Mouse (Mus musculus) MEL (cell line): ENCODE results near the gene Magt1. TPM values are rescaled to one million over a fixed set of nuclear protein-coding genes. Genes with fewer than 3 reads are reported as not detected.

Experiments
- DNase-seq: peaks from one replicate; pipeline ENCODE4 v3.0.0; 2011; ENCODE audit warnings: low read depth, low spot score
- H3K27ac ChIP-seq: 2 replicates; pipeline ENCODE4 v1.5.1; 2012; ENCODE audit warnings: low read depth, mild to moderate bottlenecking, control low read depth, low read length, moderate library complexity; ENCODE audit not compliant: control insufficient read depth
- H3K27me3 ChIP-seq, 2 experiments: fragments of 150-350 bp in 1 of 2; sonication (generic) in 1 of 2; 2 replicates each; pipeline ENCODE4 v1.6.1; 2012; ENCODE audit warnings: low read length in 2 of 2, mild to moderate bottlenecking in 2 of 2, improper control_type of control experiment in 1 of 2, moderate library complexity in 1 of 2; ENCODE audit not compliant: insufficient read depth in 2 of 2, control insufficient read depth in 1 of 2
- H3K36me3 ChIP-seq, 2 experiments: 2 replicates each; pipeline ENCODE4 v1.6.1; 2012 to 2014; ENCODE audit warnings: low read length in 2 of 2, improper control_type of control experiment in 1 of 2, inconsistent platforms in 1 of 2, mild to moderate bottlenecking in 1 of 2; ENCODE audit not compliant: insufficient read depth in 2 of 2, control insufficient read depth in 1 of 2
- H3K4me1 ChIP-seq, 2 experiments: fragments of 150-350 bp in 1 of 2; sonication (generic) in 1 of 2; 2 replicates each; pipeline ENCODE4 v1.6.1; 2012; ENCODE audit warnings: low read length in 2 of 2, improper control_type of control experiment in 1 of 2, mild to moderate bottlenecking in 1 of 2; ENCODE audit not compliant: insufficient read depth in 2 of 2, control insufficient read depth in 1 of 2
- H3K4me3 ChIP-seq, 2 experiments: fragments of 150-350 bp in 1 of 2; sonication (generic) in 1 of 2; 2 replicates each; pipeline ENCODE4 v1.5.1; 2012; ENCODE audit warnings: low read depth in 2 of 2, low read length in 2 of 2, mild to moderate bottlenecking in 2 of 2, moderate library complexity in 2 of 2, control low read depth in 1 of 2, improper control_type of control experiment in 1 of 2; ENCODE audit not compliant: control insufficient read depth in 1 of 2, insufficient read depth in 1 of 2
- H3K79me2 ChIP-seq: 2 replicates; pipeline ENCODE4 v1.6.1; 2012; ENCODE audit warnings: mild to moderate bottlenecking, low read length, moderate library complexity; ENCODE audit not compliant: control insufficient read depth, poor library complexity, insufficient read depth
- H3K9ac ChIP-seq: 2 replicates; pipeline ENCODE4 v1.6.1; 2012; ENCODE audit warnings: low read depth, mild to moderate bottlenecking, control low read depth, low read length, moderate library complexity; ENCODE audit not compliant: control insufficient read depth, poor library complexity, severe bottlenecking
- H3K9me3 ChIP-seq: fragments of 150-350 bp; sonication (generic); replicated peaks from 2 replicates; pipeline ENCODE4 v1.6.1; 2012; ENCODE audit warnings: mild to moderate bottlenecking, low read length, improper control_type of control experiment, moderate library complexity; ENCODE audit not compliant: insufficient read depth
- BHLHE40 ChIP-seq: IDR thresholded peaks from 2 replicates; pipeline ENCODE4 v1.6.1; 2012; ENCODE audit warnings: low read depth, mild to moderate bottlenecking, inconsistent platforms, low read length, improper control_type of control experiment, borderline replicate concordance
- CHD1 ChIP-seq: IDR thresholded peaks from 2 replicates; pipeline ENCODE4 v1.6.1; 2012; ENCODE audit warnings: low read depth, mild to moderate bottlenecking, inconsistent platforms, low read length, improper control_type of control experiment
- CHD2 ChIP-seq: IDR thresholded peaks from 2 replicates; pipeline ENCODE4 v1.6.1; 2011; ENCODE audit warnings: low read length, improper control_type of control experiment
- CTCF ChIP-seq, 3 experiments: IDR thresholded peaks in 2 of 3; conservative IDR thresholded peaks in 1 of 3; 2 replicates each; pipeline ENCODE4 v1.5.1; 2011 to 2012; ENCODE audit warnings: low read length in 3 of 3, low read depth in 2 of 3, mild to moderate bottlenecking in 2 of 3, improper control_type of control experiment in 1 of 3, inconsistent platforms in 1 of 3, mixed read lengths in 1 of 3, moderate library complexity in 1 of 3; ENCODE audit not compliant: control insufficient read depth in 1 of 3, insufficient read depth in 1 of 3, poor library complexity in 1 of 3, severe bottlenecking in 1 of 3
- E2F4 ChIP-seq: IDR thresholded peaks from 2 replicates; pipeline ENCODE4 v1.6.1; 2011; ENCODE audit warnings: low read depth, low read length, improper control_type of control experiment, borderline replicate concordance
- ELF1 ChIP-seq: IDR thresholded peaks from 2 replicates; pipeline ENCODE4 v1.6.1; 2014; ENCODE audit warnings: low read depth, mild to moderate bottlenecking, inconsistent platforms, low read length, improper control_type of control experiment, moderate library complexity
- EP300 ChIP-seq, 2 experiments: IDR thresholded peaks; 2 replicates each; pipeline ENCODE4 v1.6.1; 2011; ENCODE audit warnings: improper control_type of control experiment in 2 of 2, low read length in 2 of 2, low read depth in 1 of 2, mild to moderate bottlenecking in 1 of 2
- ETS1 ChIP-seq: IDR thresholded peaks from 2 replicates; pipeline ENCODE4 v1.6.1; 2012; ENCODE audit warnings: low read depth, mild to moderate bottlenecking, inconsistent platforms, low read length, improper control_type of control experiment, moderate library complexity
- GABPA ChIP-seq: IDR thresholded peaks from 2 replicates; pipeline ENCODE4 v1.6.1; 2012; ENCODE audit warnings: low read depth, mild to moderate bottlenecking, inconsistent platforms, low read length, improper control_type of control experiment, moderate library complexity
- GATA1 ChIP-seq: IDR thresholded peaks from 2 replicates; pipeline ENCODE4 v1.6.1; 2011; ENCODE audit warnings: low read depth, low read length, improper control_type of control experiment
- HCFC1 ChIP-seq: IDR thresholded peaks from 2 replicates; pipeline ENCODE4 v1.6.1; 2012; ENCODE audit warnings: low read depth, mild to moderate bottlenecking, inconsistent platforms, low read length, improper control_type of control experiment, moderate library complexity
- JUND ChIP-seq: IDR thresholded peaks from 2 replicates; pipeline ENCODE4 v1.6.1; 2011; ENCODE audit warnings: low read depth, mild to moderate bottlenecking, improper control_type of control experiment, low read length
- KAT2A ChIP-seq: conservative IDR thresholded peaks from 2 replicates; pipeline ENCODE4 v1.6.1; 2012; ENCODE audit warnings: low read depth, low read length, improper control_type of control experiment, inconsistent platforms
- MAFK ChIP-seq: IDR thresholded peaks from 2 replicates; pipeline ENCODE4 v1.6.1; 2011; ENCODE audit warnings: low read depth, mild to moderate bottlenecking, low read length, improper control_type of control experiment, borderline replicate concordance
- MAX ChIP-seq: IDR thresholded peaks from 2 replicates; pipeline ENCODE4 v1.6.1; 2011; ENCODE audit warnings: low read length, improper control_type of control experiment
- MAZ ChIP-seq: IDR thresholded peaks from 2 replicates; pipeline ENCODE4 v1.6.1; 2012; ENCODE audit warnings: low read depth, mild to moderate bottlenecking, inconsistent platforms, low read length, improper control_type of control experiment
- MEF2A ChIP-seq: IDR thresholded peaks from 2 replicates; pipeline ENCODE4 v1.6.1; 2014; ENCODE audit warnings: low read depth, mild to moderate bottlenecking, inconsistent platforms, low read length, improper control_type of control experiment; ENCODE audit not compliant: poor library complexity, insufficient replicate concordance, severe bottlenecking; ENCODE audit errors: extremely low read depth
- MXI1 ChIP-seq: IDR thresholded peaks from 2 replicates; pipeline ENCODE4 v1.6.1; 2011; ENCODE audit warnings: mild to moderate bottlenecking, low read depth, low read length, improper control_type of control experiment
- MYB ChIP-seq: IDR thresholded peaks from 2 replicates; pipeline ENCODE4 v1.6.1; 2011; ENCODE audit warnings: mild to moderate bottlenecking, low read depth, low read length, improper control_type of control experiment
- MYC ChIP-seq: IDR thresholded peaks from 2 replicates; pipeline ENCODE4 v1.6.1; 2011; ENCODE audit warnings: low read depth, mild to moderate bottlenecking, low read length, improper control_type of control experiment, moderate library complexity
- NELFE ChIP-seq: IDR thresholded peaks from 2 replicates; pipeline ENCODE4 v1.6.1; 2011; ENCODE audit warnings: low read depth, low read length, improper control_type of control experiment
- NRF1 ChIP-seq: IDR thresholded peaks from 2 replicates; pipeline ENCODE4 v1.6.1; 2014; ENCODE audit warnings: low read depth, mild to moderate bottlenecking, inconsistent platforms, low read length, improper control_type of control experiment, moderate library complexity; ENCODE audit not compliant: poor library complexity, insufficient read depth, severe bottlenecking
- POLR2A ChIP-seq, 2 experiments: IDR thresholded peaks; 2 replicates each; pipeline ENCODE4 v1.6.1; 2011 to 2012; ENCODE audit warnings: low read length in 2 of 2, mild to moderate bottlenecking in 2 of 2, control low read depth in 1 of 2, improper control_type of control experiment in 1 of 2, low read depth in 1 of 2, moderate library complexity in 1 of 2; ENCODE audit not compliant: control insufficient read depth in 1 of 2, insufficient read depth in 1 of 2, poor library complexity in 1 of 2
- POLR2AphosphoS2 ChIP-seq: IDR thresholded peaks from 2 replicates; pipeline ENCODE4 v1.6.1; 2011; ENCODE audit warnings: low read length, improper control_type of control experiment
- POLR2AphosphoS5 ChIP-seq: IDR thresholded peaks from 2 replicates; pipeline ENCODE4 v1.6.1; 2012; ENCODE audit warnings: low read depth, borderline replicate concordance, mild to moderate bottlenecking, inconsistent platforms, low read length, moderate library complexity, mixed read lengths
- RAD21 ChIP-seq: IDR thresholded peaks from 2 replicates; pipeline ENCODE4 v1.6.1; 2011; ENCODE audit warnings: mild to moderate bottlenecking, low read depth, low read length, improper control_type of control experiment
- RCOR1 ChIP-seq: IDR thresholded peaks from 2 replicates; pipeline ENCODE4 v1.6.1; 2012; ENCODE audit warnings: low read depth, mild to moderate bottlenecking, inconsistent platforms, low read length, improper control_type of control experiment
- SIN3A ChIP-seq: IDR thresholded peaks from 2 replicates; pipeline ENCODE4 v1.6.1; 2012; ENCODE audit warnings: low read length, improper control_type of control experiment, inconsistent platforms
- SMC3 ChIP-seq: IDR thresholded peaks from 2 replicates; pipeline ENCODE4 v1.6.1; 2011; ENCODE audit warnings: low read depth, low read length, improper control_type of control experiment
- TAL1 ChIP-seq: IDR thresholded peaks from 2 replicates; pipeline ENCODE4 v1.6.1; 2012; ENCODE audit warnings: mild to moderate bottlenecking, inconsistent platforms, low read length, moderate library complexity, mixed read lengths
- TBP ChIP-seq: IDR thresholded peaks from 2 replicates; pipeline ENCODE4 v1.8.0; 2011; ENCODE audit warnings: low read depth, low read length, improper control_type of control experiment
- TCF12 ChIP-seq: IDR thresholded peaks from 2 replicates; pipeline ENCODE4 v1.6.1; 2014; ENCODE audit warnings: low read depth, mild to moderate bottlenecking, inconsistent platforms, low read length, improper control_type of control experiment, moderate library complexity
- UBTF ChIP-seq: IDR thresholded peaks from 2 replicates; pipeline ENCODE4 v1.6.1; 2012; ENCODE audit warnings: low read depth, mild to moderate bottlenecking, inconsistent platforms, low read length, improper control_type of control experiment, moderate library complexity, borderline replicate concordance; ENCODE audit not compliant: insufficient read depth
- ZC3H11A ChIP-seq: IDR thresholded peaks from 2 replicates; pipeline ENCODE4 v1.6.1; 2012; ENCODE audit warnings: low read depth, mild to moderate bottlenecking, inconsistent platforms, low read length, improper control_type of control experiment
- ZKSCAN1 ChIP-seq: IDR thresholded peaks from 2 replicates; pipeline ENCODE4 v1.6.1; 2012; ENCODE audit warnings: low read depth, mild to moderate bottlenecking, inconsistent platforms, low read length, improper control_type of control experiment, moderate library complexity
- ZMIZ1 ChIP-seq: IDR thresholded peaks from 2 replicates; pipeline ENCODE4 v1.6.1; 2012; ENCODE audit warnings: low read depth, mild to moderate bottlenecking, inconsistent platforms, low read length, improper control_type of control experiment, moderate library complexity
- ZNF384 ChIP-seq: IDR thresholded peaks from 2 replicates; pipeline ENCODE4 v1.6.1; 2012; ENCODE audit warnings: low read depth, mild to moderate bottlenecking, inconsistent platforms, low read length, improper control_type of control experiment
- polyA plus RNA-seq, 2 experiments: library from polyadenylated mRNA; stranded (reverse) in 1 of 2; unstranded in 1 of 2; fragments of >175 nt in 1 of 2; fragments of >200 nt in 1 of 2; gene quantifications; 2 replicates each; pipeline versions ENCODE4 v1.2.1 to v1.2.4; 2012; ENCODE audit warnings: low replicate concordance in 2 of 2, low read depth in 1 of 2; ENCODE audit not compliant: insufficient read length in 2 of 2, insufficient read depth in 1 of 2, missing spikeins in 1 of 2
- total RNA-seq: library from RNA; depleted of rRNA; stranded (reverse); fragments of 300-350 nt; gene quantifications from 2 replicates; pipeline ENCODE4 v1.2.3, GENCODE M21; 2012

Magt1 gene
- total and polyA plus RNA-seq, 3 experiments: 34.3 to 36.2 TPM; not detected in 1

DNA sequence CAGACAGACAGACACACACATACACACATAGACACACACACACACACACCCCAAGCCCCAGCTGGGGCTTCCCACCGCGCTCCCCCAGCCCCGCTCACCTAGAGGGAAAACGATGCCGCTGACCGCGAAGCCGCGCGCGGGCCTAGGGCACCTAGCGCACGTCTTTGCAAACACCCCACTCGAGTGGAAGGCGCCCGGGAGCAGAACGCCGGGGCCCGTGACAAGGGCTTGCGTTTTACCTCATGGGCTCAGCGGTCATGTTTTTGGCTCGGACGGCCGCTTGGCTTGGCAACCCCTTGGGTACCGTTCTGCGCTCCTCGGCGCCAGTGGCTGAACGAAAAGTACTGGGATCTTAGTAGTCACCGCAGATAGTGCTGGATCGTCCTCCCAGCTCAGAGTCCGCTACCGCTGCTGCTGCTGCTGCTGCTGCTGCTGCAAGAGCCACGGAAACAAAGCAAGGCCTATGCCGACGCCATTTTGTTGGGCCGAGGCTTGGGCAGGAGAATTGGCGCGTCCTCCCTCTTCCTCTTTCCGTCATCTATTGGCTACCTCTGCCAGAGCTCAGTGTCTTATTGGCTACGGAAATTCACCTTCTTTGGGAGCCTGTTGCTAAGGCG lies 82.7 kb downstream of the Magt1 start, which contains the start of gene Atrx:
Gene Atrx (minus strand): TSS at position 543 of the 617 bp plus-strand sequence.
- Histone ChIP-seq H3K27ac (peak within 1 kb of the TSS; percentile 94), H3K79me2 (peaks cover 43% of the 10 kb centered on the region), H3K9me3 (no peaks in the 10 kb centered on the region), H3K27me3 (no peaks in the 10 kb centered on the region), H3K9ac (peak within 1 kb of the TSS; percentile 96), H3K36me3 (peaks cover 2 to 17% of the 10 kb centered on the region in 2 experiments; a peak in 3 of 4 replicates), H3K4me3 (peak within 1 kb of the TSS; percentile 95 to 98), H3K4me1 (peaks cover 3 to 9% of the 10 kb centered on the region in 2 experiments)
- peak; percentile 90 for DNase-seq
- TF ChIP-seq SIN3A (no peak; the same call in 1 of the 2 replicates), CTCF (IDR thresholded peaks at IDR 0.05 in 2 of 3, conservative IDR thresholded peaks at IDR 0.05 in 1 of 3; ENCODE audit: control insufficient read depth in 1 of 3, insufficient read depth in 1 of 3, low read depth in 2 of 3, low read length in 3 of 3, poor library complexity in 1 of 3, severe bottlenecking in 1 of 3) (no peak), KAT2A (no peak), E2F4 (peak; percentile 72; the same call in 1 of the 2 replicates), RAD21 (no peak), ETS1 (no peak), MAX (peak; percentile 32), JUND (no peak), ZC3H11A (no peak), ZMIZ1 (peak; percentile 49; the same call in 1 of the 2 replicates), GATA1 (no peak), CHD1 (no peak), ZNF384 (no peak), POLR2AphosphoS5 (no peak), NRF1 (no peak), UBTF (no peak), EP300 (IDR thresholded peaks at IDR 0.05; ENCODE audit: low read depth in 1 of 2, low read length in 2 of 2) (no peak), TAL1 (no peak), RCOR1 (no peak), MAFK (no peak), TCF12 (no peak), SMC3 (no peak), MYC (no peak), MAZ (no peak), NELFE (peak; percentile 58), CHD2 (no peak; the same call in 1 of the 2 replicates), GABPA (no peak), TBP (peak; percentile 66), HCFC1 (peak; percentile 35; the same call in 1 of the 2 replicates), POLR2A (IDR thresholded peaks at IDR 0.05; ENCODE audit: control insufficient read depth in 1 of 2, insufficient read depth in 1 of 2, low read depth in 1 of 2, low read length in 2 of 2, poor library complexity in 1 of 2) (peak in 1 of 2 experiments; percentile 66; a peak in 1 of 4 replicates), MYB (no peak), BHLHE40 (no peak), ZKSCAN1 (no peak), MEF2A (no peak), ELF1 (no peak), MXI1 (no peak), POLR2AphosphoS2 (0 out of 2 replicates have a peak, but pooled peaks have one; percentile 57)
